Mouse (Mus musculus): ENCODE results near the gene Stx5a.

DNA sequence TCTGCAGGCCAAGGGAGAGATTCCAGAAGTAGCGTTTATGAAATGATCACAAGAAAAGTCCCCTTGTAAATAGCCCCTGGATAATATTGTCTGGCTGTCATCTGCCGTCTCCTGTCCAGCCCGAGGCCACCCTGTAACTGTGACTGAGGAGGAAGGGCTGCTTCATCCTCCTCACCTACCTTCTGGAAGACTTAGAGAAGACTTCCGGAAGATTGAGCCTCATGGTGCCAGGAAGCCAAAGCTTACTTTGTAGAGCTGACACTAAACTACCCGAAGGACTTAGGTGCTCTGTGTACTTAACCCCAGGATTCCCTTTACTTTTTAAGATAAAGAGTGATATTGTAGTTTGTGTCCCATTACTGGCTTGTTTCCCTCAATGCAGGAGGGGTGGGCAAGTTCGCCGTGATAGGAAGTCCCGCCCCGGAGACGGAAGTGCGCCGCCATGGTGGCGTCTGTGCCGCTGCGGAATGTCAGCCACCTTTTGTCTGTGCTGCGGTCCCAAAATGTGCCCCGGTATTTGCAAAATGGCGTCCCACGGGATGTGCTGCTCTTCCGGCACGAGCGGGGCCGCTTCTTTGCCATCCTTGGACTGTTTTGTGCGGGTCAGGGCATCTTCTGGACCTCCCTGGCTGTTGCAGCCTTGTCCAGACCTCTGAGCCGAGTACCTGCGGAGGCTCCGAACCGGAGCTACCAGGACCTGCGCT is 29.5 kb downstream of the Stx5a start, which contains the start of gene Tmem223:
- peak; percentile 32; the same call in 1 of the 2 replicates for TF ChIP-seq CTCF (IDR thresholded peaks at IDR 0.05; ENCODE audit: low read depth)
- no peak for TF ChIP-seq EP300 (IDR thresholded peaks at IDR 0.05; ENCODE audit: low read depth)

All from liver, postnatal 0 days (tissue).